Comparison of ENCODE assay signal across 11 mouse cellular contexts in the genomic region with DNA sequence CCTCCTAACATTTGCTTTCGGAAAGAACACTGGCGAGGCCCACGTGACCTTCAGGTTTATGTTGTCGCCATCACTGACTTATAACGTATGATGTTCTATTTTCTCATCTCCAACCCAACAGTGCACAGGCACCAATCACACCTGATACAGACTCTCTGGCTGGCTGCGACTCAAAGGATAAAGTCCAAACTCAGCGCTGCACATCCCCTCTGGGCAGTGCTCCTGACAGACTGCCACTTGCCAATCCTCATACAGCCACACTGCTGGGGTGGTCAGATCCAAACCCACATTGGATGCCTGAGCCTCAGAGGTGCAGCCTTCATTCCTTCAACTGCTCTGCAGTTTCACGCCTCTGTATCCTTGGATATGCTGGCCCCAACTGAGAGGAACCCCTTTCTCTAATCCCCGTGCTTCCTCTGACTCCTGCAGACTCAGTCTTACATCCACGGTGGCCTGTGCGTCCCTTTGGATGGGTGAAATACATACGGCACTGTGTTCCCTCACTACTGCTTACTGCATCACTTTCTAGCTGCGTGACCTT. TPM values are rescaled to one million over a fixed set of nuclear protein-coding genes. Genes with fewer than 3 reads are reported as not detected.
DNase-seq lines count a peak whose midpoint lies in the region; ATAC-seq and TF ChIP-seq lines count a peak whose summit lies in the region.
"Had no signal": no experiment of that assay in that cellular context is flagged by ENCODE, and none has a peak within 500 bp of the region (broad histone marks: within the 10 kb centered on the region; RNA-seq: fewer than 3 reads in every experiment).

No protein-coding gene starts in this region.

- no peak for TF ChIP-seq POLR2A in olfactory bulb, adult 2 months (IDR thresholded peaks at IDR 0.05; ENCODE audit: insufficient read depth, low read depth, low read length)

- H3K9ac ChIP-seq in heart, embryonic 11.5 days (ENCODE audit: low read depth, low read length): peak overlapping the region; percentile 54; the same call in 1 of the 2 replicates
- peak overlapping the region; percentile 99 for H3K9ac ChIP-seq in liver, embryonic 12.5 days

- 76% methylated on average over 13 of the region's 13 CpGs for WGBS in heart, embryonic 11.5 days (ENCODE audit: insufficient replicate concordance)
- WGBS in liver, embryonic 12.5 days (ENCODE audit: insufficient replicate concordance): 81% methylated on average over 13 of the region's 13 CpGs
- 64% methylated on average over 13 of the region's 13 CpGs for WGBS in olfactory bulb, adult 2 months

- no peaks in the 10 kb centered on the region for H3K27me3 ChIP-seq in heart, embryonic 11.5 days (ENCODE audit: control insufficient read depth, insufficient read depth, low read length)
- H3K27me3 ChIP-seq in megakaryocyte, embryonic 14.5 days (replicated peaks): no peaks in the 10 kb centered on the region
- no peaks in the 10 kb centered on the region for H3K27me3 ChIP-seq in liver, embryonic 12.5 days (replicated peaks)

- TF ChIP-seq CTCF in olfactory bulb, adult 2 months (IDR thresholded peaks at IDR 0.05; ENCODE audit: insufficient read depth, low read depth, low read length): no peak

- no peak for DNase-seq in heart, adult 9 months (ENCODE audit: low spot score in 2 of 2)
- no peak for DNase-seq in urinary bladder, postnatal 36 days (ENCODE audit: low spot score in 2 of 2)
- DNase-seq in spleen, postnatal 14 days (ENCODE audit: low spot score in 2 of 2): no peak
- DNase-seq: right cerebral cortex, adult 18-20 months; thymus, postnatal 14 days had no signal

- peak overlapping the region; percentile 16 for H3K4me3 ChIP-seq in heart, embryonic 11.5 days (ENCODE audit: low read depth, low read length)
- H3K4me3 ChIP-seq in megakaryocyte, embryonic 14.5 days (replicated peaks): peak overlapping the region; percentile 40
- peak overlapping the region; percentile 95 for H3K4me3 ChIP-seq in liver, embryonic 12.5 days
- H3K4me3 ChIP-seq in olfactory bulb, adult 2 months (ENCODE audit: insufficient read depth, low read depth, low read length): peak overlapping the region; percentile 43

- no peaks in the 10 kb centered on the region for H3K9me3 ChIP-seq in heart, embryonic 11.5 days (replicated peaks; ENCODE audit: control insufficient read depth, low read length)
- no peaks in the 10 kb centered on the region for H3K9me3 ChIP-seq in megakaryocyte, embryonic 14.5 days
- H3K9me3 ChIP-seq in liver, embryonic 12.5 days (replicated peaks): no peaks in the 10 kb centered on the region

- no peaks in the 10 kb centered on the region for H3K36me3 ChIP-seq in heart, embryonic 11.5 days (ENCODE audit: control insufficient read depth, insufficient read depth, low read length)
- H3K36me3 ChIP-seq in megakaryocyte, embryonic 14.5 days (replicated peaks; ENCODE audit: low read length): peaks cover 15% of the 10 kb centered on the region
- peaks cover 14% of the 10 kb centered on the region for H3K36me3 ChIP-seq in liver, embryonic 12.5 days

- H3K27ac ChIP-seq in heart, embryonic 11.5 days (ENCODE audit: low read depth, low read length): 0 out of 2 replicates have a peak overlapping the region, but pooled peaks have one; percentile 35
- H3K27ac ChIP-seq in liver, embryonic 12.5 days: peak overlapping the region; percentile 92
- H3K27ac ChIP-seq in olfactory bulb, adult 2 months (ENCODE audit: insufficient read depth, low read depth, low read length): peak overlapping the region; percentile 23; the same call in 1 of the 2 replicates

- H3K4me2 ChIP-seq in heart, embryonic 11.5 days: peak overlapping the region; percentile 87
- H3K4me2 ChIP-seq in liver, embryonic 12.5 days: peak overlapping the region; percentile 88

- H3K4me1 ChIP-seq in heart, embryonic 11.5 days (ENCODE audit: control insufficient read depth, insufficient read depth, low read length): peaks cover 16% of the 10 kb centered on the region
- H3K4me1 ChIP-seq in megakaryocyte, embryonic 14.5 days: peaks cover 53% of the 10 kb centered on the region
- H3K4me1 ChIP-seq in liver, embryonic 12.5 days: peaks cover 83% of the 10 kb centered on the region
- H3K4me1 ChIP-seq in olfactory bulb, adult 2 months (ENCODE audit: control insufficient read depth, insufficient read depth, low read length): peaks cover 15% of the 10 kb centered on the region

- no peak for ATAC-seq in heart, embryonic 11.5 days (replicated peaks; ENCODE audit: insufficient number of reproducible peaks, low FRiP score, low TSS enrichment)
- no peak for ATAC-seq in megakaryocyte, adult 5-6 weeks (ENCODE audit: poor library complexity, severe bottlenecking)
- ATAC-seq in liver, embryonic 12.5 days: no peak
- ATAC-seq: CD4-positive, CD25-positive, alpha-beta regulatory T cell, adult 4 months had no signal

RNA-seq across cellular contexts. Expression of a gene that starts 3.0 kb away (rescaled TPM):
- 12.6 and 13.9 TPM in 2 replicates for polyA plus RNA-seq in heart, embryonic 11.5 days (2014; fragmentation: Nextera tagmentation; extraction: Ambion mirVana)
- polyA plus RNA-seq in megakaryocyte, embryonic 14.5 days (2012; ENCODE audit: insufficient read depth, low replicate concordance): 1.0 and 2.8 TPM in 2 replicates
- total RNA-seq in megakaryocyte, adult 5-6 weeks (2015): 34.0 and 34.3 TPM in 2 replicates
- total RNA-seq in megakaryocyte, adult 5-6 weeks (2017): 43.1 and 46.5 TPM in 2 replicates
- 12.5 and 14.0 TPM in 2 replicates for polyA plus RNA-seq in liver, embryonic 12.5 days (2016; fragmentation: Nextera tagmentation; extraction: Ambion mirVana)
- polyA plus RNA-seq in olfactory bulb, adult 2 months (2012; ENCODE audit: insufficient read depth, insufficient read length, low replicate concordance, missing spikeins): 333 TPM in 1 of 2 replicates, not detected in the other

Comparison
In these comparisons a context has a peak if more than half of its experiments do, and no peak if none do; other contexts are left out.
1. H3K27ac ChIP-seq: peak in every context shown above with its lines; median percentile 92 in liver, embryonic 12.5 days; 35 in heart, embryonic 11.5 days; 23 in olfactory bulb, adult 2 months.
2. H3K4me3 ChIP-seq: peak in every context shown above with its lines; median percentile 95 in liver, embryonic 12.5 days; 43 in olfactory bulb, adult 2 months; 40 in megakaryocyte, embryonic 14.5 days; 16 in heart, embryonic 11.5 days.
3. RNA of a gene that starts 3.0 kb away (polyA plus RNA-seq): 333 TPM in olfactory bulb, adult 2 months; 12.6 to 13.9 TPM in heart, embryonic 11.5 days, 12.5 to 14.0 TPM in liver, embryonic 12.5 days and 1.0 to 2.8 TPM in megakaryocyte, embryonic 14.5 days; every median in the first group is over 10 times any median in the second.